Mouse (Mus musculus) MEL (cell line): Measurements from ENCODE around the gene Spink2.
A peak's percentile ranks its signal among the peaks of the same experiment; 100 is the strongest.

ENCODE experiments used
- BHLHE40 ChIP-seq: IDR thresholded peaks from 2 replicates; pipeline ENCODE4 v1.6.1; 2012; ENCODE audit warnings: low read depth, mild to moderate bottlenecking, inconsistent platforms, low read length, improper control_type of control experiment, borderline replicate concordance
- CTCF ChIP-seq, 3 experiments: IDR thresholded peaks in 2 of 3; conservative IDR thresholded peaks in 1 of 3; 2 replicates each; pipeline ENCODE4 v1.5.1; 2011 to 2012; ENCODE audit warnings: low read length in 3 of 3, low read depth in 2 of 3, mild to moderate bottlenecking in 2 of 3, improper control_type of control experiment in 1 of 3, inconsistent platforms in 1 of 3, mixed read lengths in 1 of 3, moderate library complexity in 1 of 3; ENCODE audit not compliant: control insufficient read depth in 1 of 3, insufficient read depth in 1 of 3, poor library complexity in 1 of 3, severe bottlenecking in 1 of 3
- EP300 ChIP-seq, 2 experiments: IDR thresholded peaks; 2 replicates each; pipeline ENCODE4 v1.6.1; 2011; ENCODE audit warnings: improper control_type of control experiment in 2 of 2, low read length in 2 of 2, low read depth in 1 of 2, mild to moderate bottlenecking in 1 of 2
- TBP ChIP-seq: IDR thresholded peaks from 2 replicates; pipeline ENCODE4 v1.8.0; 2011; ENCODE audit warnings: low read depth, low read length, improper control_type of control experiment

DNA sequence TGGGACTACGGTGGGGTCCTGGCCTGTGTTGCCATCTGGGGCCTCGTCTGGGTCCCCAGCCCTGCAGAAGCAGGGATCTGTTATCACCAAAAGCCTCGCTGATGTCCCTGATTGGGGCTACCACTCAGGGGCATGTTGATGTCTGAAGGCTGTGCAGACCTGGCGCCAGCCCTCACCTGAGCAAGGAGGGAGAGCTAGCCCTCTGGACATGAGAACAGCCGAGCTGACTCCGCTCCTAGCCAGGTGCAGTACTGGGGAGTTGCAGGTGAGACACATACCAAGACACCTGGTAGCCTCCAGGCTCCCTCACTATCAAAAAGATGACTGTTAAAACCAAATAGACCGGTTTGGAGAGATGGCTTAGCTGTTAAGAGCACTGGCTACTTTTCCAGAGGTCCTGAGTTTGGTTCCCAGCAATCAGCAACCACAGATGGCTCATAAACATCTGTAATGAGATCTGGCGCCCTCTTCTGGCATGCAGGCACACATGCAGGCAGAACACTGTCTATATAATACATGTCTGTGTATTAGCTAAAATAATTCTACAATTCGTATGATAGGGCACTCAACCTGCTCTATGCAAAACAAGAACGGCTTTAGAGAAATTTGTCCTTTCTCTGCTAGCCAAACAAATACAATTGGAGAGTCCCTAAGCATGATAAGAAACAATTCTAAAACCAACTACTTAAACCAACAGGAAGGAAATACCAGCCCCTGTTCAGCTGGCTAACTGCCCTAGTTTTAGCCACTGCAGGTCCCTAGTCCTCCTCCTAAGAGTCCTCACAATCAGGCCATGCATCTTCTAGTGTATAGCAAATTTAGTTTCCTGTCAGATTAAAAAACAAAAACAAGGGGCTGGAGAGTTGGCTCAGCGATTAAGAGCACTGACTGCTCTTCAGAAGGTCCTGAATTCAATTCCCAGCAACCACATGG lies 12.0 kb upstream of the Spink2 start:
- TF ChIP-seq BHLHE40: no peak
- TF ChIP-seq CTCF (IDR thresholded peaks at IDR 0.05 in 2 of 3, conservative IDR thresholded peaks at IDR 0.05 in 1 of 3; ENCODE audit: control insufficient read depth in 1 of 3, insufficient read depth in 1 of 3, low read depth in 2 of 3, low read length in 3 of 3, poor library complexity in 1 of 3, severe bottlenecking in 1 of 3): peak; percentile 84 to 93 (median 91)
- TF ChIP-seq EP300 (IDR thresholded peaks at IDR 0.05; ENCODE audit: low read depth in 1 of 2, low read length in 2 of 2): 0 out of 4 replicates have a peak, but pooled peaks of 1 of the 2 experiments have one; percentile 20
- TF ChIP-seq TBP: 0 out of 2 replicates have a peak, but pooled peaks have one; percentile 21
